Mouse (Mus musculus): Measurements from ENCODE around the gene Wt1. TPM values are rescaled to one million over a fixed set of nuclear protein-coding genes. Genes with fewer than 3 reads are reported as not detected.
A peak's percentile ranks its signal among the peaks of the same experiment; 100 is the strongest.

Wt1 gene
- polyA plus RNA-seq, 1 experiment, result 4.6 TPM

DNA sequence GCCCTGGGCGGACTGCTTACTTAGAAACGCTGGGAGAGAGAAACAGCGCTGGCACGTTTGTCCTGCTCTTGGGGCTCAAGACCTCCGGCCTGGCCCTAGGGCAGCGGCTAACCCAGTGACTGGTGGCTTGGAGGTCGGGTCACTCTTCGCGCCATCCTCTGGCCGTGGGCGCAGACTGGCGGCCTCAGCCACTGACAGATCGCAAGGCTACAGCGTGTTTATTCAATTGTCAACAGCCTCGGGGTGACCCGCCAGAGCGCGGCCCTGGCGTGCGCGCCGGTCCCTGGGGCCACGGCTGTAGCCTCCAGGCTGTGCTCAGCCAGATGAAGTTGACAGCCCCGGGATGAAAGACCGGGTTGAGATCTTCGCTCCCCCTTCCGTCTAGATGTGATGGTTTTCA lies 3.4 kb upstream of the Wt1 start:
- peaks cover 24% of the 10 kb centered on the region for H3K27me3 ChIP-seq (ENCODE audit: control insufficient read depth, insufficient read depth, low read length, poor library complexity, severe bottlenecking)
- H3K4me3 ChIP-seq (ENCODE audit: low read depth, low read length), result peak overlapping the region; percentile 32
- H3K4me1 ChIP-seq (ENCODE audit: control insufficient read depth, insufficient read depth, low read length), result no peaks in the 10 kb centered on the region
- no peak overlapping the region for H3K27ac ChIP-seq (ENCODE audit: insufficient read depth, low read length)
- no peaks in the 10 kb centered on the region for H3K9me3 ChIP-seq (replicated peaks; ENCODE audit: control insufficient read depth, insufficient read depth, low read length, poor library complexity, severe bottlenecking)
- no peak for TF ChIP-seq EP300 (IDR thresholded peaks at IDR 0.05; ENCODE audit: insufficient read depth, low read depth, low read length)
- H3K9ac ChIP-seq (ENCODE audit: low read depth, poor library complexity, severe bottlenecking), result no peak overlapping the region
- H3K36me3 ChIP-seq (ENCODE audit: control insufficient read depth, insufficient read depth, low read length, poor library complexity, severe bottlenecking), result no peaks in the 10 kb centered on the region

DNA sequence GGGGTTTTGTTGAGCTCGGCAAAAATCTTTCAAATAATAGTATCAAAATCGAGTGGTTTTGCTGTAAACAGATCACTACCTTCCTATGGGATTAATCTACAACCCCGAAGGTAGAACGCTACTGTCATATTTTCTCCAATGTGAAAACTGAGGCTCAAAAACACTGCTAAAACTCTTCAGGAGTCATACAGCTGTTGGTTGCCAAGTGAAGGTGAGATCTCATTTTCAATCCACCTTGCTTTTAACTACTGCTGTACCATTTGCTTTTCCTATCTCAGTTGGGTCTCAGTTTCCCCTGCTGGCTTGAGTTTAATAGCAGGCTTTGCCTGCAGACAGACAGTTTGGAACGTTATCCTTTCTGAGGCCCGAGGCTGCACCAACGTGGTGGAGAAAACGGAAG lies 2.9 kb upstream of the Wt1 start:
- peaks cover 25% of the 10 kb centered on the region for H3K27me3 ChIP-seq (ENCODE audit: control insufficient read depth, insufficient read depth, low read length, poor library complexity, severe bottlenecking)
- no peak overlapping the region for H3K9ac ChIP-seq (ENCODE audit: low read depth, poor library complexity, severe bottlenecking)
- no peak overlapping the region for H3K27ac ChIP-seq (ENCODE audit: insufficient read depth, low read length)

DNA sequence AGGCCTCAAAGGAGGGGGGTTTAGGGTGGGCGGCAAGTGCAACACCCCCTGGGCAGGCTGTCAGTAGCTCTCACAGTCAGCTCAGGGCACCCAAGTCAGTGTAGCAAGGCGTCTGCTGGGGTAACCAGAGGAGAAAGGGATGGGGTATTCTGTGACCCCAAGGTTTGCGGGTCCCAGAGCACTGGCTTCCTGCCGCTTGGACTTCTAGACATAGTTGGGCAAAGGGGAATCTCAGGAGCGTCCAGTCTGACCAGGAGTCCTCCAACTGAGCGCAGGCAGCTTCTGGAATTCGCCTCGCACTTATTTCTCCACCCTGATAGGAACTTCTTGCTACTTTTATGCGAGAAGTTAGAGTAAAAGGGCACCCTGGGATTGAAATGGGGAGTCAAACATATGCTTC lies 2.4 kb upstream of the Wt1 start:
- H3K27ac ChIP-seq (ENCODE audit: insufficient read depth, low read length), result no peak overlapping the region
- no peaks in the 10 kb centered on the region for H3K9me3 ChIP-seq (replicated peaks; ENCODE audit: control insufficient read depth, insufficient read depth, low read length, poor library complexity, severe bottlenecking)
- no peak for TF ChIP-seq CTCF (IDR thresholded peaks at IDR 0.05; ENCODE audit: low read depth, low read length)
- no peak for TF ChIP-seq POLR2A (IDR thresholded peaks at IDR 0.05; ENCODE audit: insufficient read depth, low read length)
- TF ChIP-seq EP300 (IDR thresholded peaks at IDR 0.05; ENCODE audit: insufficient read depth, low read depth, low read length), result no peak
- no peak overlapping the region for H3K9ac ChIP-seq (ENCODE audit: low read depth, poor library complexity, severe bottlenecking)
- H3K27me3 ChIP-seq (ENCODE audit: control insufficient read depth, insufficient read depth, low read length, poor library complexity, severe bottlenecking), result peaks cover 30% of the 10 kb centered on the region
- H3K4me1 ChIP-seq (ENCODE audit: control insufficient read depth, insufficient read depth, low read length), result no peaks in the 10 kb centered on the region
- H3K4me3 ChIP-seq (ENCODE audit: low read depth, low read length), result no peak overlapping the region
- H3K36me3 ChIP-seq (ENCODE audit: control insufficient read depth, insufficient read depth, low read length, poor library complexity, severe bottlenecking), result no peaks in the 10 kb centered on the region

More for the DNA sequence above, 2.9 kb upstream of the Wt1 start:
- H3K36me3 ChIP-seq (ENCODE audit: control insufficient read depth, insufficient read depth, low read length, poor library complexity, severe bottlenecking), result no peaks in the 10 kb centered on the region
- H3K4me1 ChIP-seq (ENCODE audit: control insufficient read depth, insufficient read depth, low read length), result no peaks in the 10 kb centered on the region
- H3K9me3 ChIP-seq (replicated peaks; ENCODE audit: control insufficient read depth, insufficient read depth, low read length, poor library complexity, severe bottlenecking), result no peaks in the 10 kb centered on the region
- TF ChIP-seq EP300 (IDR thresholded peaks at IDR 0.05; ENCODE audit: insufficient read depth, low read depth, low read length) (no peak), CTCF (IDR thresholded peaks at IDR 0.05; ENCODE audit: low read depth, low read length) (no peak), POLR2A (IDR thresholded peaks at IDR 0.05; ENCODE audit: insufficient read depth, low read length) (no peak)
- H3K4me3 ChIP-seq (ENCODE audit: low read depth, low read length), result no peak overlapping the region

DNA sequence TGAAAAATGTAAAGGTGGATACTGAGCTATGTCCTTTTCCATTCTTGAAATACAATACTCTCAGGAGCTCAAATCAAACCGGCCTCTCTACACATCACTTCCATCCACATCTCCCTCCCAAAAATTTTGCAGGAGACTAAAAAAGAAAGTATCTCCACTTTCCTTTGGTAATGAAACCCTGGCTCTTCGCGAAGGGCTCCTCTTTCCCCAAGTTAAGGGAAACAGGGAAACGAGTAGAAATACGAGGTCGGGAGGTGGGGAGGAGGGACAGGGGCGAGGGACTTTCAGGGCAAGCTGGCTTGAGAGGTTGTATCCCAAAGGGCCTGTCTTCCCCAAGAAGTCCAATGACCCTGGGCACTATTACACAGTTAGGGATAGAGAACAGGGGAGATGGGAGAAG lies 1.9 kb upstream of the Wt1 start:
- no peaks in the 10 kb centered on the region for H3K4me1 ChIP-seq (ENCODE audit: control insufficient read depth, insufficient read depth, low read length)
- peaks cover 35% of the 10 kb centered on the region for H3K27me3 ChIP-seq (ENCODE audit: control insufficient read depth, insufficient read depth, low read length, poor library complexity, severe bottlenecking)
- no peak overlapping the region for H3K9ac ChIP-seq (ENCODE audit: low read depth, poor library complexity, severe bottlenecking)
- H3K9me3 ChIP-seq (replicated peaks; ENCODE audit: control insufficient read depth, insufficient read depth, low read length, poor library complexity, severe bottlenecking), result no peaks in the 10 kb centered on the region
- TF ChIP-seq EP300 (IDR thresholded peaks at IDR 0.05; ENCODE audit: insufficient read depth, low read depth, low read length), result no peak
- no peak for TF ChIP-seq POLR2A (IDR thresholded peaks at IDR 0.05; ENCODE audit: insufficient read depth, low read length)
- no peak for TF ChIP-seq CTCF (IDR thresholded peaks at IDR 0.05; ENCODE audit: low read depth, low read length)
- H3K27ac ChIP-seq (ENCODE audit: insufficient read depth, low read length), result no peak overlapping the region
- H3K4me3 ChIP-seq (ENCODE audit: low read depth, low read length), result no peak overlapping the region
- no peaks in the 10 kb centered on the region for H3K36me3 ChIP-seq (ENCODE audit: control insufficient read depth, insufficient read depth, low read length, poor library complexity, severe bottlenecking)

DNA sequence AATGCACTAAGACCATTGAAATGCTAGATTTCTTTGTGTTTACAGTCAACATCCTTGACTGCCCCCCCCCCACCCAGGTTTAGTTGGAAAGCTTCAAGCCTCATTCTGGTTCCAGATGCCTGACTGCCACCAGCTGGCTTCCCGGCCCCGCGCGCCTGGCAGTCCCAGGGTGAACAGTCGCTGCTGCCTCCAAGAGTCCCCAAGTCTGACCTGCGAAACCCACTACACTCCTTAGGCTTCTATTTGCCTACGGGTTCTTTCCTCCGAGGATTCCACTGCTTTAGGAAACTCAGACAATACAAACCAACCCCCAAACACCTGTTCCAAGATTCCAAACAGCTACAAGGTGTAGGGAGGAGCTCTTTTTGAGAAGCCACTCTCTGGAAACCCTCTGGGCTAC lies 1.1 kb upstream of the Wt1 start:
- H3K27me3 ChIP-seq (ENCODE audit: control insufficient read depth, insufficient read depth, low read length, poor library complexity, severe bottlenecking), result peaks cover 35% of the 10 kb centered on the region
- H3K9me3 ChIP-seq (replicated peaks; ENCODE audit: control insufficient read depth, insufficient read depth, low read length, poor library complexity, severe bottlenecking), result no peaks in the 10 kb centered on the region
- no peak overlapping the region for H3K9ac ChIP-seq (ENCODE audit: low read depth, poor library complexity, severe bottlenecking)
- H3K4me1 ChIP-seq (ENCODE audit: control insufficient read depth, insufficient read depth, low read length), result no peaks in the 10 kb centered on the region
- no peak overlapping the region for H3K27ac ChIP-seq (ENCODE audit: insufficient read depth, low read length)
- no peak overlapping the region for H3K4me3 ChIP-seq (ENCODE audit: low read depth, low read length)
- H3K36me3 ChIP-seq (ENCODE audit: control insufficient read depth, insufficient read depth, low read length, poor library complexity, severe bottlenecking), result no peaks in the 10 kb centered on the region
- TF ChIP-seq CTCF (IDR thresholded peaks at IDR 0.05; ENCODE audit: low read depth, low read length), result no peak
- no peak for TF ChIP-seq POLR2A (IDR thresholded peaks at IDR 0.05; ENCODE audit: insufficient read depth, low read length)
- no peak for TF ChIP-seq EP300 (IDR thresholded peaks at IDR 0.05; ENCODE audit: insufficient read depth, low read depth, low read length)

DNA sequence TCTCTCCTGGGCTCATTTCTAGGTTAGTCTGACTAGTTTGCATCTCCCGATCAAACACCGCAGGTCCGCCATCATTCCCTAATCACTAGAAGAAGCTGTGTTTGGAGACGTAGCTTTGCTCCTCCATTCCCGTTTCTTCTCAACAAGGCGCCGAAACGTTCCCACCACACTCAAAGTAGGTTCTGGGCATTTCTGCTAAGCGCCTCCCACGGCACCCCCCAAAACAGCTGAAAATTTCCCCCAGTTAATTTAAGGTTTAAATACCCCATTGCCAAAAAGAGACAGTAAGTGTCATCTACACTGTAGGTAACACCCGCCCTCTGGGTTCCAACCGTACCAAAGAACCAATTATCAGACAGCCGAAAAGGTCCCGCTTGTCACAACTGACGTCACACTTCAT lies 688 bp upstream of the Wt1 start:
- Histone ChIP-seq H3K4me1 (ENCODE audit: control insufficient read depth, insufficient read depth, low read length) (no peaks in the 10 kb centered on the region), H3K9ac (ENCODE audit: low read depth, poor library complexity, severe bottlenecking) (no peak overlapping the region), H3K27ac (ENCODE audit: insufficient read depth, low read length) (no peak overlapping the region), H3K36me3 (ENCODE audit: control insufficient read depth, insufficient read depth, low read length, poor library complexity, severe bottlenecking) (no peaks in the 10 kb centered on the region), H3K27me3 (ENCODE audit: control insufficient read depth, insufficient read depth, low read length, poor library complexity, severe bottlenecking) (peaks cover 35% of the 10 kb centered on the region), H3K4me3 (ENCODE audit: low read depth, low read length) (peak overlapping the region; percentile 71; the same call in 1 of the 2 replicates), H3K9me3 (replicated peaks; ENCODE audit: control insufficient read depth, insufficient read depth, low read length, poor library complexity, severe bottlenecking) (no peaks in the 10 kb centered on the region)
- TF ChIP-seq POLR2A (IDR thresholded peaks at IDR 0.05; ENCODE audit: insufficient read depth, low read length) (no peak), EP300 (IDR thresholded peaks at IDR 0.05; ENCODE audit: insufficient read depth, low read depth, low read length) (no peak), CTCF (IDR thresholded peaks at IDR 0.05; ENCODE audit: low read depth, low read length) (no peak)
